Mouse (Mus musculus): ENCODE results near the gene Prickle2.

DNA sequence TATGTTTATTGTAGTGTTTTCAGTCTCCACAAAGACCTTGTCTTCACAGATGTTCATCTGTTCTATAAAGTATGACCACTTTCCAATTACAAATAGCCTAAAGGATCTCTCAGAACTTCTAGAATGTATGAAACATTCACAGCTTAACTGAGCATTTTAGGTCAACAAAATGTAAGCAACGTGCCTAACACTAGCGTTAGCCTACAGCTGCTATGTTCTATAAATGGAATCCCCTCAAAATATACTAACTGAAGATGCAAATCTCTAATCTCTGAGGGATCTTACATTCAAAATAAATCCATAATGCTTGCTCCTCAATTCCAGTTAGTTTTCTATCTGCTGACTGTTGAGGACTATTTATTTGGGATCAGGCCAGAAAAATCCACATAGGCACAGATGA, 65.1 kb downstream of the Prickle2 start:
- TF ChIP-seq CTCF (IDR thresholded peaks at IDR 0.05; ENCODE audit: control insufficient read depth, insufficient read depth, insufficient replicate concordance, low read depth, low read length) (no peak), POLR2A (IDR thresholded peaks at IDR 0.05; ENCODE audit: control insufficient read depth, low read depth, low read length) (no peak)

Data from testis, adult 2 months (tissue).